Mouse (Mus musculus): Measurements from ENCODE around the gene Srgap3.

Gene Srgap3

GRCm38 (mm10) chr6:112946895-112947436 lies at the start of gene Srgap3:
Gene Srgap3 (minus strand): TSS chr6:112947266.
- DNase-seq (ENCODE audit: low read depth) = peak; percentile 48

GRCm38 (mm10) chr6:112995708-112996107 lies 48.6 kb upstream of the Srgap3 start:
- no peak for DNase-seq (ENCODE audit: low read depth)

- no peak for DNase-seq (ENCODE audit: low read depth)
These were observed 43.1 kb upstream of the Srgap3 start for GRCm38 (mm10) chr6:112990119-112990518.

DNA sequence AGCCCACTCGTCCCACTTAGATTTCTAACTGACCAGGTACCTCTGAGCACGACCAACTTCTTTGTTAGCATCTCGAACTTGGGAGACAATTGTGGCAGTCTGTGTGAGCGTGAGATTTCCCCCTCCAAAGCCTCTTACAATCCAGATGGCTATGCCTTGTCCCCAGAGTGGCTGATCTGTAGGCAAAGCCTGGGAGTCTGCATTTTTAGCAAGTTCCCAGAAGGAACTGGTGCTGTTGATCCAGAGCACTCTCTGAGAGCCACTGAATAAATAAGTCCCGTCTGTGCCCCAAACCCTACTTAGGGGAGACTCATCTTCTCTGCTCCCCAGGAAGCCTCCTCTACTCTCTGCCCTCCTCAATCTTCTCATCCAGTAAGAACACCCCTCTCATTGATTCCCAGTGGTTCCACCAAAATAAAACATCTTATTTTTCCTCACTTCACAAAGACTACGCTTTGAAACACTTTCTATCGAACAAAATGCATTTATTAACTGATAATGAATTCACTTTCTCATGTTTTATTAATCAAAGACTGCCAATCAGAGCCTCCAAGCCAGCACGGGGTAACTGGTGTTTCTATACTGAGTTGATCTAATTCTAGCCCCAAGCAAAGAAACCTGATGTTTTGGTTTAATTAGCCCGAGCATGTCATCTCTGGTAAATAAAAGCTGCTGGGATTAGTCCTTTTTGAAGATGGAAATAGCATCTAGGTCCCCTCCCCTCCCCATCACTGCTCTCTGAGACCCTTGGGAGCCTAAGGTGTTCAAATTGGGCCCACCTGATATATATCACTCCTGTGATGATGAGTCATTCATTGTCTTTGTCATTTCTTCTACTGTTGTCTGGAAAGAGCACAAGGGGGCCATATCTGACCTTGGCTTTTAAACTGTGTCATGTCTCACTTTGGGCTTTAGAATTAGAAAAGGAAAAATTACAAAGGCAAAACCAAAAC lies 38.6 kb upstream of the Srgap3 start:
- no peak for DNase-seq (ENCODE audit: low read depth)

GRCm38 (mm10) chr6:112982241-112982640 lies 35.2 kb upstream of the Srgap3 start:
- DNase-seq (ENCODE audit: low read depth) = no peak

- DNase-seq (ENCODE audit: low read depth) = no peak
These were observed 31.9 kb upstream of the Srgap3 start for GRCm38 (mm10) chr6:112978947-112979346.

GRCm38 (mm10) chr6:112977246-112977645 lies 30.2 kb upstream of the Srgap3 start:
- no peak for DNase-seq (ENCODE audit: low read depth)

- no peak for DNase-seq (ENCODE audit: low read depth)
These were observed 29.5 kb upstream of the Srgap3 start for GRCm38 (mm10) chr6:112976541-112976940.

DNA sequence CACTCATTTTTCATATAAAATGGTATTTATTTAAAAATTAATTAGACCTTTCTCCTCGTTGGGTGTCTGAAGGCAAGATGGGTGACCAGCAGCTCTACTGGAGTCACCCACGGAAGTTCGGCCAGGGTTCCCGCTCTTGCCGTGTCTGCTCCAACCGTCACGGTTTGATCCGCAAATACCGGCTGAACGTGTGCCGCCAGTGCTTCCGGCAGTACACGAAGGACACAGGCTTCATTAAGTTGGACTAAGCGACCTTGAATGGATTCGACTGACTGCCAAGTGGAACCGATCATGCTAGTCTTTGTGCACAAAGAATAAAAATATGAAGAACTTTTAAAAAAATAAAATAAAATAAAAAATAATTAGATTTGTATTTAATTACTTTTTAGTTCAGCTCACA lies 29.1 kb upstream of the Srgap3 start:
- DNase-seq (ENCODE audit: low read depth) = no peak

DNA sequence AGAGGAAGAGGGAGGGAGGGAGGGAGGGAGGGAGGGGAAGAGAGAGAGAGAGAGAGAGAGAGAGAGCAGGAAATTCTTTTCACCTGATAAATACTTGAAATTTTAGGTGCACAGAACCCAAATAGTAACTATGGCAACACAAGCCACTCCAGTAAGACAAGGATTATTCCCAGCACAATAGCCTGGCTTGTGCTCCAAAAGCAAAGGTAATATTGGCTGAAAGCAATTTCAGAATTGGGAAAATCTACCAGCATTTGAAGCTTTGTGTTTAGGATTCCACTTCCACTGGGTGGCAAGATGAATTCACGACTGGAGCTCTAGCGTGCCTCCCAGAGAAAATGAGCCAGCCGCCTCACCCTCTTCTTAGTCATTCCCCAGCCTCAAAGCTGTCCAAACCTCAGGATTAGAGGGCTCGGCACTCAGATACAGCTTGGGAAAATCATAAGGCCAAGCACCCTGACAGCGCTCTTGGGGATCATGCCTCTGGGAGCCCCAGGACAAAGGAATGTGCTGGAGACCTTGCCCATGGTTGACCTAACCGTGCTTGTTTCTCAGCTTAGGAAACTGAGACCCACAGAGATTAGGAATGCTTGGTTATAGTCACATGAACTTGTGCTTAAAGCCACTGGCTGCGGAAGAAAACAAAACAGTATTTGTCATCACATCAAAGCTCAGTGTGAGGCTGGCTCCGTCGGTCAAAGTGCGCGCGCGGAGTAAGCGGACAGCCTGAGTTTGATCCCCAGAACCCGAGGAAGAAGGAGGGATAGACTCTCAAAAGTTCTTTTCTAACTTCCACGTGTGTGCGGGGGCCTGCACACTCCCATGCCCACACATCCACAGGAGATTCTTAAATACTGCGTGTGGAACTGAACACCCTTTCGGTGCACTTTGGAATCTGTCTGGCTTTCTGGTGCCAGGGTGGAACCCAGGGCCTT lies 27.0 kb upstream of the Srgap3 start:
- DNase-seq (ENCODE audit: low read depth) = no peak

DNA sequence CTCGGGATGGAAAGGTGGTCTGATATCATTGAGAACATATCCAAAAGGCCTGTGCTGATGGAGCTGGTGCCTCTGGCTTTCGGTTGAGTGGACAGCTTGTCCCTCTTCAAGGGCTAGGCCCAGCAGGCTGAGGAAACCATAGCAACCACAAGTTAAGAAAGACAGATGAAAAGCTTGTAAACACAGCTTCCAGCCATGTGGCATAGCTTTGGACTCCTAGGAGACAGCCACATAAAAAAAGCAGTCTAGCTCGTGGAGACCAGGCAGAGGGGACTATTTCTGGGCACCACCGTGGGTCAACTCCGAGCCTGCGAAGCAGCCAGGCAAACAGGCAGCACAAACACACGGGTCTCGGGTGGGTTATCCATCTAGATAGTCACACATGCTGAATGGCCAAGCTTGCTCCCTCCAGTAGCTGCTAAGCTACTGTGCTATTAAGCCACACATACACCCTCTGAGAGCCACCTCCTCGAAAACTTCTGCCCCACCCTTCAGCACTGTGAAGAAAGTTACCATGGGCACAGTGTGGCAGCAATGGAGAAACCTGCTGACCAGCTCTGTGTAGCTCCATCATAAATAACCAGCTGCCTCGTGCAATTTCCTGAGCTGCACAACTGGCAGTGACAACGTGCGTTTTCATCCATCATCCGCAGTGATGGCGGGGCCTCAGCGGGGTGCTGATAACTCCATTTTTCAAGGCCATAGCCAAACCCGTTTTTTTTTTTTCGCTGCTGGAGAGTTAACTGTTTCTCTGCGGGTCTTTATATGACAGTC lies 26.0 kb upstream of the Srgap3 start:
- no peak for DNase-seq (ENCODE audit: low read depth)

DNA sequence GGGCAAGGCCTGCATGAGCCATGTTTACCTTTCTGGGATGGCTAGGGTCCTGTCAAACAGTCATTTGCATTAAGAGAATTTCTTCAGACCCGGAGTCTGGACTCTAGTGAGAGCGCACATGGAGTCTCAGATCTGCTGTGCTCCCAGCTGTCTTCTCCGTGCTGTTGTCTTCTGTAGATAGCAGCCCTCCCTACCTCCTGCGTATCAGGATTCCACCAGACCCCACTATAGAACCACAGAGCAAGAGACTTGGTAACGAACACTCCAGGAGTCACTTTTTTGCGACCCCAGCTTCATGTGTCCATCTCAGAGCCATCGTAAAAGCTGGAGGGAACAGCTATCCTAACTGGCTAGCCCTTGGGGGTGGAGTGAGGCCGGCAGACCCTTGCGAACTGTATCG lies 25.1 kb upstream of the Srgap3 start:
- no peak for DNase-seq (ENCODE audit: low read depth)

GRCm38 (mm10) chr6:112971116-112971768 lies 24.2 kb upstream of the Srgap3 start:
- DNase-seq (ENCODE audit: low read depth) = no peak

DNA sequence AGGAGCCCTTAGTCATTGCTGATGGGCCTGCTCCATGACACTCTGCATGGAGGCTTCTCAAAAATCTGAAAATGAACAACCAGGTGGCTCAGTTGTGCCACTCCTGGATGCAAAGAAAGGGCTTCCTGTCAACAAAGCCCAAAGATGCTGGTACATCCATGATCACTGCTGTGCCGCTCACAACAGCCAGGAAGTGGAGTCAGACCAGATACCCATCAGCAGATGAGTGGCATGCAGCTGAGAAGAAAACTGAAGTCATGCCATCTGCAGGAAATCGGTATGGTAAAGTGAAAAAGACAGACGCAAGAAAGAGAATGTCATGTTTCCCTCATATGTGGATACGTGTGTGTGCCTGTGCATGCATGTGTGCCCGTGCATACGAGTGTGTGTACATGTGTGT lies 20.3 kb upstream of the Srgap3 start:
- DNase-seq (ENCODE audit: low read depth) = no peak

DNA sequence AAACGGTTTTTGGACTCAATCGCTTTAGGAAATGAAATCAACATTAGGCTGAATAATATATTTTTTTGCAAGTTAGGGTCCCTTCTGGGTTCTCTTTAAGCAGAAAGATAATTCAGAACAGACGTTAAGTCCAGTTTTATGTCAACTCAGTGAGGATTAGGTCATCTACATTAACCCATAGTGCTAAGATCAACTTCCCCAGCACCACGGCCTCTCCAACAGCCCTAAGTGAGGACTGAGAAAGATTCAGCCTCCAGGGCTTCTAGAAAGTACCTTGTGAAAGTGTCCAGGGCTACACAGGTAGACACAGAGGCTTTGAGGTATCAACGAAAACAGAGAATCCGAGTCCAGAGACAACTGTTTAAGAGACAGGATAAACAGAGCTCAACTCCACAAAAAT lies 11.3 kb upstream of the Srgap3 start:
- DNase-seq (ENCODE audit: low read depth) = no peak

DNA sequence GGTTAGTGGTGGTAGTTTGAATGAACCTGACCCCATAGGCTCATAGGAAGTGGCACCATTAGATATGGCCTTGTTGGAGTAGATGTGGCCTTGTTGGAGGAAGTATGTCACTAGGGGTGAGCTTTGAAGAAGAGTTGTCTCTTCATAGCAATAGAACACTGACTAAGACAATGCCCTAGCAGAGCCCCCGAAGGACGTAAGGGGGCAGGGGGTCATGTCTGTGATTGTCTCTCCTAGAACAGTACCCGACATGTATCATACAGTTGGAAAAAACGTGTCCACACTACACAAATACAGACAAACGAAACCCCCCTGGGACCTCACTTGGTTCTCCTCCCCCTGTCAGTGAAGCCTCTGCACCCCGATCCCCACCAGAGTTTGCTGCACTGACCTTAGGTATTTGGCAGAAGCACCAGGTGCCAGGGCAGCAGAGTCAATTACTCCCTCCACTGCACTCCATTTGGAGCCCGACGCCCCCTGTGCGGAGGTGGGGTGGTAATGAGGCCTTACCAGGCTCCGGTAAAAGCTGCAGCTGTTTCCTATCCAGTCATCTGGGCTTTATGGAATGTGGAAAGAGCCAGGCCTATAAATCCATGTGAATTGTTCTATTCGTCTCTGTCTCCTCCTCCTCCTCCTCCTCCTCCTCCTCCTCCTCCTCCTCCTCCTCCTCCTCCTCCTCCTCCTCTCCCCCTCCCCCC lies 10.7 kb upstream of the Srgap3 start:
- DNase-seq (ENCODE audit: low read depth) = no peak

DNA sequence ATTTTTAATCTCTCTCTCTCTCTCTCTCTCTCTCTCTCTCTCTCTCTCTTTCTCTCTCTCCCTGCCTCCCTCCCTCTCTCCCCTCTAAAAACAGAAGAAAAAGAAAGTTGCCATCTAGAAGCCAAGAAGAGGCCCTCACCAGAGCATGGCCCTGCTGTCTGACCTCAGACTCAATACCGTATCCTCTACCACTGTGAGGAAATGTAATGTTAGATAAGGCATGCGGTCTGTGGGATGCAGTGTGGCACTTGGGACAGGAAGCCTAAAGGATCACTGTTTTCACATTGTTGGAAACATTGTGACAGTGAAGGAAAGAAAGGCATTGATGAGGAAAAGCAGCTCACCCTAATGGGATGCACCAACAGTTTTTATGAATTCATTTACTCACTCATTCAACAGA lies 8.7 kb upstream of the Srgap3 start:
- no peak for DNase-seq (ENCODE audit: low read depth)

- no peak for DNase-seq (ENCODE audit: low read depth)
These were observed 6.8 kb upstream of the Srgap3 start for GRCm38 (mm10) chr6:112953905-112954304.

DNA sequence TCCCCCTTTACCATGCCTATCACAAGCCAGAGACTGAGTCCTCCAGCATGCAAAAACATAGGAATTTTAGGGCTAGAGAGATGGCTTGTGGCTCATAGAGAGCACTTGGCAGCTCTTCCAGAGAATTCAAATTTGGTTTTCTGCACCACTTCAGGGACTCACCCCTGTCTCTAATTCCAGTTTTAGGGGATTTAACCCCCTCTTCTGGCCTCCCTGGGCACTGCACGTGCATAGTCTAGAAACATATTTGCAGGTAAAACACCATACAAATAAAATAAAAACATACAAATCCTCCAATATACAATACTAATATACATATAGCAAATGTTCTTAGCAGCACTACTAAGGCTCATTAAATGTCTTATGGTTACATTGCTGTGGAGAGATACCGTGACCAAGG lies 4.2 kb upstream of the Srgap3 start:
- DNase-seq (ENCODE audit: low read depth) = no peak

Measured in c-Kit-positive CD71-positive TER-119-negative erythroid progenitor cells, embryonic 14.5 days (primary cell).